Mouse (Mus musculus) kidney, embryonic 16.5 days (tissue): ENCODE measurements at regions not wholly inside any gene's neighbourhood (a gene's known extent, or its start where the extent isn't known, plus 50 kb on each side); places are given as distances from the start of the nearest gene placed in this dataset.

Experiments used
- ATAC-seq: fragments of 200-750 bp; cut with Nextera tagmentation; 2 replicates; pipeline ENCODE4 v1.8.0; 2017; ENCODE audit warnings: moderate TSS enrichment; ENCODE audit not compliant: low FRiP score, low TSS enrichment
- H3K27ac ChIP-seq: fragments of 300-500 bp; sonication (generic); 2 replicates; pipeline ENCODE4 v1.5.1; 2014; ENCODE audit warnings: low read length
- H3K27me3 ChIP-seq: fragments of 300-500 bp; sonication (generic); 2 replicates; pipeline ENCODE4 v1.6.1; 2014; ENCODE audit warnings: low read length, control low read depth, mixed read lengths; ENCODE audit not compliant: insufficient read depth
- H3K36me3 ChIP-seq: fragments of 300-500 bp; sonication (generic); 2 replicates; pipeline ENCODE4 v1.6.1; 2014; ENCODE audit warnings: low read length, control low read depth, mixed read lengths; ENCODE audit not compliant: insufficient read depth
- H3K4me1 ChIP-seq: fragments of 300-500 bp; sonication (generic); 2 replicates; pipeline ENCODE4 v1.6.1; 2014; ENCODE audit warnings: low read length, control low read depth, mixed read lengths; ENCODE audit not compliant: insufficient read depth
- H3K4me2 ChIP-seq: fragments of 300-500 bp; sonication (generic); replicated peaks from 2 replicates; pipeline ENCODE4 v1.6.1; 2014; ENCODE audit warnings: low read depth, low read length
- H3K4me3 ChIP-seq: fragments of 300-500 bp; sonication (generic); 2 replicates; pipeline ENCODE4 v1.5.1; 2014; ENCODE audit warnings: mild to moderate bottlenecking, low read length
- H3K9ac ChIP-seq: fragments of 300-500 bp; sonication (generic); replicated peaks from 2 replicates; pipeline ENCODE4 v1.6.1; 2014; ENCODE audit warnings: low read length
- H3K9me3 ChIP-seq: fragments of 300-500 bp; sonication (generic); 2 replicates; pipeline ENCODE4 v1.6.1; 2016; ENCODE audit warnings: low read length, control low read depth
- WGBS: fragments of 180-500 bp; shearing (Covaris S2); extraction: QIAGEN DNeasy Blood & Tissue Kit; methylation state at CpG from one replicate; pipeline ENCODE4 v1.1.7; 2014; 5-methylcytosine and 5-hydroxymethylcytosine counted together

DNA sequence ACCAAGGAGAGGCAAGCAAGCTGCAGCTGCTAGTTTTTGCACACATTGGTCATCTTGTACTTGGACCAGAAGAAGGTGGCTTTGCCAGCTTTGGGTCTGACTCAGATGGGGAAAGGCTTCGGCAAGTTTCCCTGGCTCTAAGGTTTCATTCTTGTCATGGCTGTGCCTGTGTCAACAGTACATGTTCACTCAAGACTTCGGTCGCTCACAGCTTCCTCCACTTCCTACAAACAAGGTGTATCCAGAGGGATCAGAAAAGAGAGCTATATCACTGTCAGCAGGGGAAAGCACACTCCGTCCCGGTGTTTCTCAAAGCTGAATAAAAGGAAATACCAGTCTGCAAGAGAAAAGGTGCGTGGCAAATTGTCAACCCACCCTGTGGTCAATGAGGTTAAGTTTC, 86.2 kb upstream of the Elovl6 start:
- Histone ChIP-seq H3K36me3 (no peaks in the 10 kb centered on the region), H3K4me2 (no peak overlapping the region), H3K27me3 (no peaks in the 10 kb centered on the region), H3K27ac (no peak overlapping the region), H3K4me1 (no peaks in the 10 kb centered on the region), H3K9ac (no peak overlapping the region), H3K9me3 (no peaks in the 10 kb centered on the region), H3K4me3 (no peak overlapping the region)
- 79% methylated on average over 6 of the region's 6 CpGs for WGBS
- no peak for ATAC-seq

DNA sequence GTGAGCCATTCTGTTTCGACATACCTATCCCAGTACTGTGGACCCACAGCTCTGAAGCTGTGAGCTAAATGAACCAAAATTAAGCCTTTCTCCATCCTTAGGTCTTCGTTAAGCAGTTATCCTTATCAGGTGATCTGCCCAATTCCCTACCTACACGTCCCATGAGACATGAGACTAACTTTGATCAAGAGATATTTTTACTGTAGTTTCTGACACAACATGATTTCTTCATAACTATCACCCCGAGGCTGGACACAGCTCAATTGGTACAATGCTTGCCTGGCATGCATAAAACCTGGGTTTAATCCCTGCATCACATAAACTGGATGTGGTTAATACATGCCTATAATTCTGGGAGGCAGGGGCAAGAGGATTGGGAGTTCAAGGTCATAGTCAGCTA, 82.2 kb upstream of the Elovl6 start:
- Histone ChIP-seq H3K4me3 (no peak overlapping the region), H3K9me3 (no peaks in the 10 kb centered on the region), H3K4me1 (no peaks in the 10 kb centered on the region), H3K27me3 (no peaks in the 10 kb centered on the region), H3K9ac (no peak overlapping the region), H3K27ac (no peak overlapping the region), H3K4me2 (no peak overlapping the region), H3K36me3 (no peaks in the 10 kb centered on the region)
- WGBS = 80% methylated on average over 4 of the region's 4 CpGs
- no peak for ATAC-seq

DNA sequence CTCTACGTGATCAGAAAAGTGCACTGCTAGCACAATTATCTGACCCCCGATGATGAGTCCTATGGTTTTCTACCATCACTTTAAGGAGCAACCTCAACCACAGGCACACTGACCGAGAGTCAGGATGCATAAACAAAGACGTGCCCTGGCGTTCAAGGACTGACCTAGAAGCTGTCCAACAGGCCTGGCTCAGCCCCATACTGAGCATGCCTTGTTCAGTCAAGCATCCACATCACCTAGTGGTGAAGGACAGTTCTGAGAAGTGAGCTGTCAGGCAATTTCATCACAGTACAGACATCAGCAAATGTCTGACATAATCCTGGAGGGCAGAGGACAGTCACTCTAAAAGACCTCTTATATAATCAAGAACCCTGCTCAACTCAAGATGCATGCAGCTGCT, 81.5 kb upstream of the Elovl6 start:
- no peak overlapping the region for H3K4me2 ChIP-seq
- no peak overlapping the region for H3K27ac ChIP-seq
- H3K9ac ChIP-seq = no peak overlapping the region
- peak; percentile 65; the same call in 1 of the 2 replicates for ATAC-seq
- H3K36me3 ChIP-seq = no peaks in the 10 kb centered on the region
- no peaks in the 10 kb centered on the region for H3K9me3 ChIP-seq
- H3K4me3 ChIP-seq = no peak overlapping the region
- 70% methylated on average over 5 of the region's 5 CpGs for WGBS
- H3K4me1 ChIP-seq = no peaks in the 10 kb centered on the region
- no peaks in the 10 kb centered on the region for H3K27me3 ChIP-seq

DNA sequence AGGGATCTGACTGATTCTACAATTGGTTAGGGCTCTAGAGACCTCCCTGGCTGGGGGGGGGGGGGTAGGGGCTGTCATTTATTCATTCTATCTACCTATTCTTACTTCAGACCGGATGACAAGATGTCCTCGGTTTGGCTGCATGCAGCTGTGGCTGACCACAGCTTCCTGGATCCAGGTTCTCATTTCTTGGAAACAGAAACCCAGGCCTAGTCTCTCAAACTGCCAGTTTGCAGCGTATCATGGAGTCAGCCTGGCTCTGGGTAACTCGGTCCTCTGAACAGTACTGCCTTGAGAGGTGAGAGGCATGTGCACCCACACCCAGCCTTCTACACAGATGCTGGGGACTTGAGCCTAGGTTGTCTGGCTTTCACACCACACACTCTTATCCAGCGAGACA, 62.1 kb upstream of the Elovl6 start:
- ATAC-seq = no peak
- Histone ChIP-seq H3K9me3 (peaks cover 9% of the 10 kb centered on the region), H3K4me2 (no peak overlapping the region), H3K4me3 (no peak overlapping the region), H3K4me1 (no peaks in the 10 kb centered on the region), H3K27me3 (no peaks in the 10 kb centered on the region), H3K9ac (no peak overlapping the region), H3K36me3 (no peaks in the 10 kb centered on the region), H3K27ac (no peak overlapping the region)
- WGBS = 87% methylated on average over 5 of the region's 5 CpGs

DNA sequence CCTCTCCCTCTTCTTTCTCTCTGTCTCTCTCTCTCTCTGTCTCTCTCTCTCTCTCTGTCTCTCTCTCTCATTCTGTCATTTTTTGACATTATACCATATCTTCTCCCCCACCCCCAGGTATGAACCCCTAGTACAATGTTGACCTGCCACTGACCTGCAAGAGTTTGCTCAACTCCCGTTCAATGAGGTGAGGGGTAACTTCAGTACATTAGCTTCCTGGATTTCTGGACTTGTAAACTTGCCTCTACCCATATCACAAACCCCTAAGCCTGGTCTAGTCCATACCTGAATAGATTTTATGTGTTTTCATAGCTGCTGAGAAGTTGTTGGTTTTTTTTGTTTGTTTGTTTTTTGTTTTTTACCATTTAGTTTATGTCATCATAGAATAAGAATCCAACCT, 60.8 kb upstream of the Elovl6 start:
- 66% methylated on average over 1 of the region's 1 CpGs for WGBS
- no peaks in the 10 kb centered on the region for H3K36me3 ChIP-seq
- no peak for ATAC-seq
- H3K4me2 ChIP-seq = no peak overlapping the region
- peaks cover 10% of the 10 kb centered on the region for H3K9me3 ChIP-seq
- no peaks in the 10 kb centered on the region for H3K4me1 ChIP-seq
- H3K9ac ChIP-seq = no peak overlapping the region
- H3K27me3 ChIP-seq = no peaks in the 10 kb centered on the region
- H3K27ac ChIP-seq = no peak overlapping the region
- H3K4me3 ChIP-seq = no peak overlapping the region

DNA sequence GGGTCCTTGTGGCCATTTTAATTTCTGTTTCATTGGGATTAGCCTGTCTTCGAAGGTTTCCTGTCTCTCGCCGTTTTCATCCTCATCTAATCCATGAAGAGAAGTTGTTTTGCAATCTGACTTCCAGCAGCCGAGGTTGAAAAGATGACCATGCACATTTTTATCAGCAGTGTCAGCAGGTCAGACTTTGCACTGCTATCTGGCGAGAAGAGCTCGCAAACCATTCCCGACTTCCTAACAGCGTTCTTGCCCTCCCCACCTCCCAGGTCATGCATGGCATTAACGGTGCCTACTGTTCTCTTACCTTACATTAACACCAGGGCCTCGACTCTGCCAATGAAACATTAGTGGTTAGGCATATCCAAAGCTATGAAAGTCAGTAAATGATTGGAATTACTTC, 60.1 kb upstream of the Elovl6 start:
- H3K27ac ChIP-seq = no peak overlapping the region
- no peaks in the 10 kb centered on the region for H3K4me1 ChIP-seq
- no peak overlapping the region for H3K4me3 ChIP-seq
- no peaks in the 10 kb centered on the region for H3K27me3 ChIP-seq
- peaks cover 10% of the 10 kb centered on the region for H3K9me3 ChIP-seq
- no peak for ATAC-seq
- no peak overlapping the region for H3K9ac ChIP-seq
- 82% methylated on average over 10 of the region's 10 CpGs for WGBS
- H3K36me3 ChIP-seq = no peaks in the 10 kb centered on the region
- no peak overlapping the region for H3K4me2 ChIP-seq

DNA sequence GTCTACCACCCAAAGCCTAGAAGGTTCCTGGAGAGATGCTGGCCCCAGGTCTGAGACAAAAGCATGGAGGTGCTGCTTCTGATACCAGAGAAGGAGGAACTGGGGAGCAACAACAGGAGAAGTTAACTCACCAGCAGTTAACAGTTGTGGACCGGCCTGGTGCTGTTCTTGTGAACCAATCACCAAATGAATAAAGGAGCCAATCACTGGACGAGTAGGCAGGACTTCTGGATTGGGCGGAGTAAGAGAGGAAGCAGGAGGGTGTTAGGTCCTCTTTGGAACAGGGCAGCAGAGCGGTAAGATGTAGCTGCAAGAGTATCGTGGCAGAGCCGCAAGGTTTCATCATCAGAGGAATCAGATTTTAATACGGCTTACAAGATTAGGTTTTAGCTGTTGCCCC, 57.7 kb upstream of the Elovl6 start:
- Histone ChIP-seq H3K9ac (no peak overlapping the region), H3K4me3 (no peak overlapping the region), H3K36me3 (no peaks in the 10 kb centered on the region), H3K4me1 (no peaks in the 10 kb centered on the region), H3K27ac (no peak overlapping the region), H3K9me3 (0 out of 2 replicates have a peak, but pooled peaks cover 3% of the 10 kb centered on the region), H3K4me2 (no peak overlapping the region), H3K27me3 (no peaks in the 10 kb centered on the region)
- WGBS = 87% methylated on average over 7 of the region's 7 CpGs
- no peak for ATAC-seq

DNA sequence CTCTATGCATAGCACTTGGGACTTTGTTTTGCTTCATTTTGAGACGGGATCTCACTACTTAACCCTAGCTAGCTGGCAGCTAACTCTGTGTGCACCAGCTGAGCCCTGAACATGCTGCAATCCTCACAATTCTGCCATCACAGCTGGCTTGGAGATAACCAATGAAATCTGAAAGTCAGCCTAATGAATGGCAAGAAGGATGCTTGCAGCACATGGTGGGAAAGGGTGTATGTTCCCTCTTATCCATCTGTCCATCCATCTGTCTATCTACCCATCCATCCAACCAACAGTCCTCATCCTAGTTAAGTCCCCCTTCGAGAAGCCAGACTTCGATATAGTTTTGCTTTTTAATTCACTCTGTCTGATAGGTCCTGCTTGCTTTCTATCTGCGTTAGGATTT, 55.9 kb upstream of the Elovl6 start:
- Histone ChIP-seq H3K36me3 (no peaks in the 10 kb centered on the region), H3K4me3 (no peak overlapping the region), H3K27me3 (no peaks in the 10 kb centered on the region), H3K4me1 (no peaks in the 10 kb centered on the region), H3K27ac (no peak overlapping the region), H3K9ac (no peak overlapping the region), H3K9me3 (0 out of 2 replicates have a peak, but pooled peaks cover 3% of the 10 kb centered on the region), H3K4me2 (no peak overlapping the region)
- 94% methylated on average over 4 of the region's 4 CpGs for WGBS
- no peak for ATAC-seq

DNA sequence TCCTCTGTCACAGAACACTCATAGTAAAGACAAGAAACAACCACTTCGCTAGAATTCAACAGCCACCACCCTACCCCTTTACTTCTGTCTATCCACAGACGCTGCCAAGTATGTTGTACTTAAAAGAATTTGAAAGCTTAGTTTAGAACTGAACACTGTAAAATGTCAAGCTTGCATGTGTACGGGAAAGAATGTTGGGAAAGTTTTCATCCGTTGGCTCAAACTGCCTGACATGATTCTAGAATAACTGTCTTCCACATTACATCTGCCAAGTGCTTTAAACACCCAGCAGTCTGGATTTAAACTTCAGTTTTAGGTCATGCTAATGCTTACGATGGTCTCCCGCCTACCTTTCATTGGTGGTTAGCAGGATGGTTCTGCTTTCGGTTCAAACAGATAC, 54.1 kb upstream of the Elovl6 start:
- Histone ChIP-seq H3K9ac (no peak overlapping the region), H3K4me2 (no peak overlapping the region), H3K4me1 (no peaks in the 10 kb centered on the region), H3K9me3 (0 out of 2 replicates have a peak, but pooled peaks cover 3% of the 10 kb centered on the region), H3K27me3 (no peaks in the 10 kb centered on the region), H3K36me3 (no peaks in the 10 kb centered on the region), H3K27ac (no peak overlapping the region), H3K4me3 (no peak overlapping the region)
- ATAC-seq = no peak
- 82% methylated on average over 7 of the region's 7 CpGs for WGBS

DNA sequence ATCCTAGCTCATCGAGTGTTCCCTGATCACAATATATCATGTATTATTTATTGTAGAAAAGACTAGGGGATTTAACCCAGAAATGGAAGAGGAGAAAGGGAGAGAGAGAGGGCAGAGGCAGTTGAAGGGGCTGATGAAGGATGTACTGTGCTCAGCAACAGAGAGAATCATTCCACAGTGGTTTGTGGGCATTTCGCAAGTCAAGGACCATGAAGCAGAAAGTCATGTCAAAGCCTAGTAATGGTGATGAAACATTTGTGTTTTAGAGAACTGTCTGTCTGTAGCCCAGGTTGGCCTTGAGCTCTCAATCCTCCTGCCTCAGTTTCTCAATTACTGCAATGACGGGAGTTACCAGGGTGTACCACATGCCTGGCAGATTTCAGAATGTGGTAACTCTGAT, 50.9 kb upstream of the Elovl6 start:
- no peaks in the 10 kb centered on the region for H3K4me1 ChIP-seq
- no peak overlapping the region for H3K27ac ChIP-seq
- H3K9ac ChIP-seq = no peak overlapping the region
- H3K4me3 ChIP-seq = no peak overlapping the region
- H3K9me3 ChIP-seq = no peaks in the 10 kb centered on the region
- H3K36me3 ChIP-seq = no peaks in the 10 kb centered on the region
- no peak overlapping the region for H3K4me2 ChIP-seq
- ATAC-seq = no peak
- H3K27me3 ChIP-seq = no peaks in the 10 kb centered on the region
- WGBS = 81% methylated on average over 3 of the region's 3 CpGs
